Mouse (Mus musculus): ENCODE measurements at regions not wholly inside any gene's neighbourhood (a gene's known extent, or its start where the extent isn't known, plus 50 kb on each side); places are given as distances from the start of the nearest gene placed in this dataset.

DNA sequence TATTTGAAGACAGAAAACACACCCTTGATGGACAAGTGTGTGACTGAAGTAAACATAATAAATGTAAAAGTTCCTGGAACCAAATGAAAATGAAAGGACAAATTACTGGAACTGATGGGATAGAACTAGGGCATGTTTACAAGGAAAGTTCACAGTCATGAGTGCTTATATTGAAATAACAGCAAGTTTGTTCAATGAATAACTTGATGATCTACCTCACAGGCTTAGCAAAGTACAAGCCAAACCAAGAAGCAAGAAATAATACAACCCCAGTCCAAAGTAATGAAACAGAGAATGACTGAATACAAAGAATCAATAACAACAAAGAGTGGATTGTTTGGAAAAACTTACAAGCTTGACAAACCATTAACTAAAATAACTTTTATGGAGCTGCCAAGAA is 56.2 kb downstream of the Gm379 start:
- DNase-seq (ENCODE audit: low read depth, low spot score), result no peak

DNA sequence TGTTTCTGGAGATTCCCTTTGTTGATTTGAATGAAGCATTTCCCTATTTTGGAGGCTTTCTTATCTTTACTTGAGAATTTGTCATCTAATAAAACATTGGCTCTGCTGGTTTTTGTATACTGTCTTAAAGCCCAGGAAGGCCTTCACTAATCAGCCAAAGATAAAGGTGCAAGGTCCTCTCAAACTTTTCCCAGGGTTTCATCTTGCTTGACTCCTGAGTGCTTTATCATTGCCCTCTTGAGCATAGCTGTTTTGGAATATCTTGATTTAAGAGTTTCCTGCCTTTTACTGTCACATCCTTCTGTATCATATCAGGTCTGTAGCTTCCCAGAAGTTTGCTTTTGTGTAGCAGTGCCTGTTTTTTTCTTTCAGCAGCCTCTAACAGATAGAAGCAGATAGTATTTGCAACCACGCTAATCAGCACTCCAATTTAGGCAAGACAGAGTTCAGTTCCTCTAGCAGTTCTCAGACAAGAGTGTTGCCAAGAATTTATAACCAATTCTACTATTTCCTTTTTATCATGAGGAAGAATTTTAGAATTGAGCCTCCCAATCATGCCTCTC is 64.7 kb downstream of the Gm379 start:
- no peak for DNase-seq (ENCODE audit: low read depth, low spot score)

DNA sequence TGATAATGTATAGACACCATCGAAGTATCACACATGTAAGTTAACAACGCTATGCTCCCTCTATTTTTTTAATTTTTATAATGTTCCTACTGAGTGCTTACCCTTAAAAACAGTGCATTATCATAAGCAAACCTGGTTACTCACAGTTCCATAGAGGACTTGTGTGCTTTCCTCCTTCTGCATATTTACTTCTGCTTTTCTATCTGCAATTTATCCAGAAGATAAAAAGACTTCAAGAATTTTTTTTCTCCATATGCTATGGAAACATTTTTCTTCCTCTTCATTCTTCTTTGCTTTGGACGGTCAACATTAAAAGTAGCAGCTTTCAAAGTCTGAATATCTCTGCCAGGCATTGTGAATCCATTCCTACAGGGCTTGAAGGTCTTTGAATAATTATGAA is 102.7 kb downstream of the Gm379 start:
- DNase-seq (ENCODE audit: low read depth, low spot score), result no peak

DNA sequence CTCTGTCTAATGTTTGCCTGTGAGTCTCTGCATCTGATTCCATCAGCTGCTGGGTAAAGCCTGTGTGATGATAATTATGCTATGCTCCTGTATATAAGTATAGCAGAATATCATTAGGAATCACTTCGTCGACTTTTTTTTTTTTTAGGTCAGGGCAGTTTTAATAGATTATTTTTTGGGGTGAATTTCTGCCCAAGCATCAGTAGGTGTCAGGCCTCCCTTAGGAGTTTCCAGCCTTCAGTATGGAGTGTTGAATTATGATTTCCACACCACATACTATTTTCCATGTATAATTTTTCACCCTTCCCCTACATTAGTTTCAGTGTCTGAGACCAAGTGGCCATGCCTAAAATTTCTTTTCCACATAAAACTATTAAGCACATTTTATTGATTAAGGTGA is 121.5 kb downstream of the Gm379 start:
- DNase-seq (ENCODE audit: low read depth, low spot score), result no peak

DNA sequence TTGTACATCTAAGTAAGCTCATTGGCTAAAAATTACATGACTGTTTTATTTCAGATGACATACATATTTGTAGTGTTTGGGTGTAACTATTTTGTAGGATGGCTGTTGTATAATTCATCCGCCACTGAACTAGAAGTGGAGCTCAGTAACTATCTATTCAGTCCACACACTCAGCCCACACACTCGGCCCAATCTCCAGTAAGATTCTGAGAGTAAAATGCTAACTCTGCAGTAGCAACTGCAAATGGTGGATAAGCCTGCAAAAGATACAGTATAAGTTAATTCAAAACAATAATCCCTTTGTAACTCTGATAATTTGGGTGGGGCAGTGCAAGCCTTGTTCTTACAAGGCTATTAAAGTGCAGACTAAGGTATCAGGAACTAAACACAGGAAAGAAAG is 123.3 kb downstream of the Gm379 start:
- DNase-seq (ENCODE audit: low read depth, low spot score), result no peak

DNA sequence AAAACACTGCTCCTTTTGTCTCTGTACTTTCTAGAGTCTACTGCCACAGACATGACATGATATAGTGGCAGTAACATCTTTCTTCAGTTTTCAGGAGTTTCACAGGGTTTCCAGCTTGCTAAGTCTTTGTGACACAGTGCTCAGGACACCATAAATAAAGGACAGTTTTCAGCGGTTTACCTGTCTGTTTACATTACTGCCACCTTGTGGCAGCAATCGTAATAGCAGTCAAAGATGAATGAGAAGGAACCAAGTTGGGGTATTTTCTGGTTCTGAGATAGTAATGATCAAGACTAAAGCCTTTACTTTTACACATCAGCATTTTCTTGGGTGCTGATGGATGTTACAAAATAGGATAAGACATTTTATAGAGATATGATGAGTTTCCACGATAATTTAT is 127.7 kb downstream of the Gm379 start:
- DNase-seq (ENCODE audit: low read depth, low spot score), result peak; percentile 13

Measured in retina, adult 2 months (tissue).